Mouse (Mus musculus) heart, postnatal 4 days (tissue): ENCODE results near the gene Lep. TPM values are rescaled to one million over a fixed set of nuclear protein-coding genes. Genes with fewer than 3 reads are reported as not detected.

Experiments
- DNase-seq: peaks from one replicate; pipeline ENCODE4 v3.0.0; 2021
- microRNA-seq, 2 experiments: library from miRNA; unstranded; fragments of <30 nt; microRNA quantifications; one replicate each; pipeline ENCODE4 v1.2.0; 2021 to 2022
- total RNA-seq, 2 experiments: library from RNA; stranded (reverse); gene quantifications; 2 replicates each; pipeline ENCODE4 v1.2.3; 2021

Lep gene
- total RNA-seq, 2 experiments from 2014 or later = 0.29 TPM; not detected in 1

DNA sequence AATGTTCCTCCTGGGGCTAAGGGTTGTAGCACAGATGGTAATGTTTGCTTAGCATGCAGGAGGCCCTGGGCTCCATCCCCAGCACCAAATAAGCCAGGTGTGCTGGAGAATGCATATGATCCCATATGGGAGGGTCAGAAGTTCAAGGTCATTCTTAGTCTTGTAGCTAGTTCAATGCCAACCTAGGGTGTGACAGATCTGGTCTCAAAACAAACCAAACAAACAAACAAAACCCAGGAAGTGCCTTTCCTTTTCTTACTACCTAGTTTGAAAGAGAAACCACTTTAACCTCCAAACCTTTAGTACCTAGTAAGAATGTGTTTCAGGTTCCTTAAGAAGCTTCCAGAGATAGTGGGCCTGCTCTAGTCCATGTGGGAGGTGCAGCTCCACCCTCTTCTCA is 58.2 kb downstream of the Lep start:
- no peak for DNase-seq

DNA sequence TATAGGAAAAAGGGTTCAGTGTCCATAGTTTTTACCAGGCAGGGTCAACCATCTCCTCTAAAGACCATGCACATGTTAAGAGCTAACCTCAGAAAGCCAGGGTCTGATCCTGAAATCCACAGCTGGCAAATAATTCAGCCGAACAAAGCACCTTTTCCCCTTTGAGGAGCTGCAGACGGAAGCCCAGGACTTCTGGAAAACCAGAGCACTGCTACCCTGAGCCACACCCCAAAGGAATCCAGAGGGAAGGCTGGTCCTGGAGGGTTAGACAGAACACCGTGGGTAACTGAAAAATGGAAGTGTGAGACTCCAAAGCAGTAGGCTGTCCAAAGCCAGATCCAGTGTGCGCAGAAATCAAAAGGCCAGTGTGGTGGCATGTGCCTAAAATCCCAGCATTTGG is 58.9 kb downstream of the Lep start:
- no peak for DNase-seq

DNA sequence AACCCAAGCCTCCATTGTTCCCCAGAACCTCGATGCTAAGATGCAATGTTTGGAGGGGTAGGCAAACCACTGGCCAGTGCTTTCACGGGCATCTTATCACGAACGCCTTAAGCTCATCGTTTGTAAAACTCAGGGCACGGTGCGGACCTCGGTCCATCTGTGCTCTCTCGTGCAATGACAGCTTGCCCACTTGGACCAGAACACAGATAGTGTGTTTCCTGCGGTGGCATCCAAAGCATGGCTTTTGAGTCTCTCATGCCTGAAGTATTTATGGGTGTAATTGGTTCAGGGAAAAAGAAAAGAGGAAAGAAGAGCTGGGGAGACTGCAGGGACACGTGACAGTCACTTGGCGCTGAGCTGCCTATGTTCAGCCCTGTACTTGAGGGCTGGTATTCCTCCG is 60.0 kb downstream of the Lep start:
- DNase-seq = no peak

Small RNAs within 50 kb of the gene (microRNA-seq; reads per million reads assigned to microRNA genes)
- gene Mir129-1 = 3.9 to 6.2 reads per million in 2 experiments

Other genes starting within 250 kb of the Lep start
- 1 to 10 TPM; 1.2 to 1.6 TPM for gene Lrrc4, start 228.5 kb upstream of the Lep start, total RNA-seq
- gene Rbm28, start 104.8 kb downstream of the Lep start, total RNA-seq = 10 to 100 TPM; 30.3 to 32.5 TPM
- gene Prrt4, start 119.4 kb downstream of the Lep start, total RNA-seq = 1 to 10 TPM; 7.3 to 7.7 TPM
- 10 to 100 TPM; 29.5 to 30.6 TPM for gene Impdh1, start 156.1 kb downstream of the Lep start, total RNA-seq
- 1 to 10 TPM; 9.0 to 9.6 TPM for gene Hilpda, start 212.3 kb downstream of the Lep start, total RNA-seq
- gene Fam71f2, start 219.4 kb downstream of the Lep start, total RNA-seq = under 1 TPM in 1 of 2 experiments, not detected in 1; 0.32 TPM